Mouse (Mus musculus) bone marrow, adult 2 months (tissue): Measurements from ENCODE around the gene Lypd4.

Experiments
- CTCF ChIP-seq: fragments of 200-500 bp; IDR thresholded peaks from 2 replicates; pipeline ENCODE4 v1.5.1; 2011; ENCODE audit warnings: low read length, control low read depth; ENCODE audit not compliant: control insufficient read depth, insufficient read depth
- POLR2A ChIP-seq: fragments of 200-500 bp; IDR thresholded peaks from 2 replicates; pipeline ENCODE4 v1.6.1; 2011; ENCODE audit warnings: low read depth, mild to moderate bottlenecking, control low read depth, low read length, borderline replicate concordance; ENCODE audit not compliant: control insufficient read depth

- TF ChIP-seq CTCF (no peak), POLR2A (no peak)
Measured at GRCm38 (mm10) chr7:24827181-24827580, 42.6 kb downstream of the Lypd4 start.
